Mouse (Mus musculus): ENCODE results near the gene Klf12. TPM values are rescaled to one million over a fixed set of nuclear protein-coding genes. Genes with fewer than 3 reads are reported as not detected.

Gene Klf12
- total and polyA plus RNA-seq, 2 experiments: 20.7 to 29.2 TPM

DNA sequence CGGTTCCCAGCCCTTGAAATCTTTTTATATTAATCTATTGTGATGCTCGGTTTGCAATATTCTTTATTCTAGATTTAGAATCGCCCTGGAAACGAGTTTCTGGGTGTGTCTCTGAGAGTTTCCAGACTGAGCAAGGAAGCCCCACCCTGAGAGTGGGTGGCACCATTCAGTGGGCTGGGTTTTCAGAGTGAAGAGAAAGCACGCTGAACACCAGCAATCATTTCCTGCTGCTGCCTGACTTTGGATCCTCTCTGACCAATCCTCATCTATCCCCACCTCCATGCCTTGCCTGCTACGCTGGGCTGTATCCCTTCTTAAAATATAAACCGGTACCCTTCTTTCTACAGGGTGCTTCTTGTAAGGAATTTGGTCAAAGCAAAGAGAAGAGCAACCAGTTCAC is 71.4 kb downstream of the Klf12 start:
- H3K9ac ChIP-seq (ENCODE audit: low read depth, low read length): no peak overlapping the region
- no peak overlapping the region for H3K27ac ChIP-seq (replicated peaks; ENCODE audit: insufficient read depth, low read depth, low read length)
- peaks cover 5% of the 10 kb centered on the region for H3K4me1 ChIP-seq (ENCODE audit: control insufficient read depth, insufficient read depth, low read length)
- no peak overlapping the region for H3K4me3 ChIP-seq (ENCODE audit: insufficient read depth, low read depth, low read length)
- TF ChIP-seq CTCF (IDR thresholded peaks at IDR 0.05; ENCODE audit: low read depth, low read length) (no peak), POLR2A (IDR thresholded peaks at IDR 0.05; ENCODE audit: extremely low read depth, insufficient read depth, low read length) (no peak)
- DNase-seq (ENCODE audit: extremely low read depth, low read depth, low spot score): no peak
- no peaks in the 10 kb centered on the region for H3K36me3 ChIP-seq (ENCODE audit: control insufficient read depth, insufficient read depth, low read length)
- WGBS: 78% methylated on average over 7 of the region's 7 CpGs
- no peaks in the 10 kb centered on the region for H3K27me3 ChIP-seq (ENCODE audit: control insufficient read depth, insufficient read depth, low read length)
- peaks cover 16% of the 10 kb centered on the region; the same call in 1 of the 2 replicates for H3K79me2 ChIP-seq (ENCODE audit: control insufficient read depth, insufficient read depth, low read length)

DNA sequence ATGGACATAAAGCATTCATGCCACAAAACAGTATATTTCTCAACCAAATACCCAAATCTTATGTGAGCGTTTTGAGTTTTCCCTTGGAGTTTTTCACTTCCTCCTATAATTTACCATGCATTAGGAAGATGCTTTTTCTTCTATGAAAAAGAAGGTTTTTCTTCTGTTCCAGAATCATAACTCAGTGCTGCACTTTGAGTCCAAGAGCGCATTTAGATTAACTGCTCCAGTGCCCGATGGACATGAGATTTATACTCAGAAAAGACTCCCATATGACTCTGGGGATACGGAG is 72.7 kb downstream of the Klf12 start:
- WGBS: 96% methylated on average over 4 of the region's 4 CpGs
- peaks cover 5% of the 10 kb centered on the region for H3K4me1 ChIP-seq (ENCODE audit: control insufficient read depth, insufficient read depth, low read length)
- DNase-seq (ENCODE audit: extremely low read depth, low read depth, low spot score): no peak
- H3K9ac ChIP-seq (ENCODE audit: low read depth, low read length): no peak overlapping the region
- no peaks in the 10 kb centered on the region for H3K27me3 ChIP-seq (ENCODE audit: control insufficient read depth, insufficient read depth, low read length)
- H3K79me2 ChIP-seq (ENCODE audit: control insufficient read depth, insufficient read depth, low read length): peaks cover 11% of the 10 kb centered on the region; the same call in 1 of the 2 replicates
- TF ChIP-seq POLR2A (IDR thresholded peaks at IDR 0.05; ENCODE audit: extremely low read depth, insufficient read depth, low read length) (no peak), CTCF (IDR thresholded peaks at IDR 0.05; ENCODE audit: low read depth, low read length) (no peak)
- no peaks in the 10 kb centered on the region for H3K36me3 ChIP-seq (ENCODE audit: control insufficient read depth, insufficient read depth, low read length)
- H3K27ac ChIP-seq (replicated peaks; ENCODE audit: insufficient read depth, low read depth, low read length): no peak overlapping the region
- H3K4me3 ChIP-seq (ENCODE audit: insufficient read depth, low read depth, low read length): no peak overlapping the region

DNA sequence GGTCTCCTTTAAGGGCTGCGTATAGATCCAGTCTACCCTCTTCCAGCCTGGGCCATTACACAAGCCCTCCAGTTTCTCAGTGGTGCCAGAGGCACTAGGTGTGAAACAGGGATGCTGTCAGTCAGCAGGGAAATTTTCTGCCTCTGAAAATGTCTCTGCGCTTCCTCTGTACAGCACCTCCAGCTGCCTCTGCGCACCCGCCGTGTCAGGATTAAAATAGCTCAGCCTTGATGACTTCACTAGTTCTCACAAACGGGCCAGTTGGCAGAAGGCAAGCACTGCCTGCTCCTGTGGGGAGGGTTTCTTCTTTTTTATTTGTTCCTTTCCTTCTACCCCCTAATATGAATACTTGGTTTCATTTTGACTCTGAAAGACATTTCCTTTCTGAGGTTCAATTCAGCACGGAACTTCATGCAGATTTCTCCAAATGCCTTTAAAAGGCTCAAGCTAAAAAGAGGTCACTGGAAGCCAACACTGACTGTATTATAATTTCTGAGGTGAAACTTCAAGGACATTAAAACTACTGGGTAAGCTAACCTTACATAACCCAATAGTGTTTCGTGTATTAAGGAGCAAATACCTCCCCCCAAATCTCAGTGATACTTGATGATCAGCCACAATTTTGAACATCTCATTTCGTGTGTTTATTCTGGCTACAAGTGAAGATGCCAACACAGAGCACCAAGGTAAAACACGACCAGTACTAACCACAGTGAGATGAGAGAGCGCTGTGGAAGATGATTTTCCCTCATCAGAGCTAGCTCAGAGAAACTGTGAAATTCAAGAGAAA is 73.2 kb downstream of the Klf12 start:
- WGBS: 56% methylated on average over 11 of the region's 11 CpGs

DNA sequence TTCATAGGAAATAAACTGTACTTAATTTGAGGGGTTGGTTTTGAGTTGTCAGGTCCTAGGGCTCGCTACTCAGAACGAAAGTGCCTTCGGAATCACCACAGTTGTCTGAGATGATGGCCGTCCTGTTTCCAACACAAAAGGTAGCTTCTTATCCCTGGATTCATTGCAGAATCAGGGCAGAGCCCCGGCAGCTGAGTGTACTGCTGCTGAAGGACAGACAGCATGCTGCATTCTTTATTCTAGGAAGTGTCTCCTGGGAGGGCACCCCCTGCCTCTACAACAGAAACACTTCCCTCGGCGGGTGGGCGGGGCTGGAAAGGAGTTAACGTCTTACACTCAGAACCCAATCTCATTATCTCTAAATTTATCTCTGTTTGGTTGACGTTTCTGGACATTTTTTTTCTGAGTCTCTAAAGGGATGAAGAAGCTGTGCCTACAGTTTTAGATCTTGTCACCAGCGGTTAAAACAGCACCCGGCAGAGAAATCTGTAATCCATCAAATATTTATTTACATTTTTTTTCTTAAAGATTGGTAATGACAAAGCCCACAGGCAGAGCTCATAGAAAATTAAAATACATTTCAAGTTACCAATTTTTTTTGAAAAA is 74.6 kb downstream of the Klf12 start:
- no peak for DNase-seq (ENCODE audit: extremely low read depth, low read depth, low spot score)
- Histone ChIP-seq H3K27me3 (ENCODE audit: control insufficient read depth, insufficient read depth, low read length) (no peaks in the 10 kb centered on the region), H3K4me1 (ENCODE audit: control insufficient read depth, insufficient read depth, low read length) (peaks cover 12% of the 10 kb centered on the region), H3K9ac (ENCODE audit: low read depth, low read length) (no peak overlapping the region), H3K36me3 (ENCODE audit: control insufficient read depth, insufficient read depth, low read length) (no peaks in the 10 kb centered on the region), H3K79me2 (ENCODE audit: control insufficient read depth, insufficient read depth, low read length) (peaks cover 16% of the 10 kb centered on the region; the same call in 1 of the 2 replicates), H3K27ac (replicated peaks; ENCODE audit: insufficient read depth, low read depth, low read length) (no peak overlapping the region), H3K4me3 (ENCODE audit: insufficient read depth, low read depth, low read length) (no peak overlapping the region)
- TF ChIP-seq POLR2A (IDR thresholded peaks at IDR 0.05; ENCODE audit: extremely low read depth, insufficient read depth, low read length): no peak
- 83% methylated on average over 12 of the region's 12 CpGs for WGBS

More for the DNA sequence above, 73.2 kb downstream of the Klf12 start:
- peaks cover 12% of the 10 kb centered on the region; the same call in 1 of the 2 replicates for H3K79me2 ChIP-seq (ENCODE audit: control insufficient read depth, insufficient read depth, low read length)
- peak; percentile 45 for DNase-seq (ENCODE audit: extremely low read depth, low read depth, low spot score)
- no peak for TF ChIP-seq POLR2A (IDR thresholded peaks at IDR 0.05; ENCODE audit: extremely low read depth, insufficient read depth, low read length)
- no peak for TF ChIP-seq CTCF (IDR thresholded peaks at IDR 0.05; ENCODE audit: low read depth, low read length)
- H3K27ac ChIP-seq (replicated peaks; ENCODE audit: insufficient read depth, low read depth, low read length): no peak overlapping the region
- peaks cover 10% of the 10 kb centered on the region for H3K4me1 ChIP-seq (ENCODE audit: control insufficient read depth, insufficient read depth, low read length)
- H3K27me3 ChIP-seq (ENCODE audit: control insufficient read depth, insufficient read depth, low read length): no peaks in the 10 kb centered on the region
- no peaks in the 10 kb centered on the region for H3K36me3 ChIP-seq (ENCODE audit: control insufficient read depth, insufficient read depth, low read length)
- H3K4me3 ChIP-seq (ENCODE audit: insufficient read depth, low read depth, low read length): no peak overlapping the region
- H3K9ac ChIP-seq (ENCODE audit: low read depth, low read length): no peak overlapping the region

DNA sequence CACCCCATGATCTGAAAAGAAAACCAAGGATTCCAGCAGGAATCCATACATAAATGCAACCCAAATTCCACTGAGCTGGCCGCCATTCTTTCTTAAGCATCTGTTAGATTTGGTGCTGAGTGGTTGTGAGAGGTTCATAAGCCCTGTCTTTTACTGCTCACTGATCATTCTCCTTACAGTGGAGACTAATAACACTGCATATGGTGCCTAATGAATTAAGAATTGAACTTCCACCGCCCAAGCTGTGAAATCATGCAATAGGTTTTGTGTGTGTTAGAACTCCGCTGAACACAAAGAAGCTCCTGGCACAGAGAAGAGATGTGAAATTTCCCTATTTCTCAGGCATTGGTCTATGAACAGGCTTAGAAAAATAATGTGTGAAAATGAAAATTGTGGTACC is 77.4 kb downstream of the Klf12 start:
- H3K79me2 ChIP-seq (ENCODE audit: control insufficient read depth, insufficient read depth, low read length): peaks cover 10% of the 10 kb centered on the region; the same call in 1 of the 2 replicates
- no peaks in the 10 kb centered on the region for H3K36me3 ChIP-seq (ENCODE audit: control insufficient read depth, insufficient read depth, low read length)
- H3K27ac ChIP-seq (replicated peaks; ENCODE audit: insufficient read depth, low read depth, low read length): no peak overlapping the region
- H3K9ac ChIP-seq (ENCODE audit: low read depth, low read length): no peak overlapping the region
- H3K4me1 ChIP-seq (ENCODE audit: control insufficient read depth, insufficient read depth, low read length): peaks cover 12% of the 10 kb centered on the region
- no peak overlapping the region for H3K4me3 ChIP-seq (ENCODE audit: insufficient read depth, low read depth, low read length)
- no peak for DNase-seq (ENCODE audit: extremely low read depth, low read depth, low spot score)
- TF ChIP-seq CTCF (IDR thresholded peaks at IDR 0.05; ENCODE audit: low read depth, low read length) (no peak), POLR2A (IDR thresholded peaks at IDR 0.05; ENCODE audit: extremely low read depth, insufficient read depth, low read length) (no peak)
- whole genome bisulfite sequencing: 97% methylated on average over 3 of the region's 3 CpGs
- H3K27me3 ChIP-seq (ENCODE audit: control insufficient read depth, insufficient read depth, low read length): no peaks in the 10 kb centered on the region

- Histone ChIP-seq H3K4me1 (ENCODE audit: control insufficient read depth, insufficient read depth, low read length) (peaks cover 12% of the 10 kb centered on the region), H3K4me3 (ENCODE audit: insufficient read depth, low read depth, low read length) (no peak overlapping the region), H3K36me3 (ENCODE audit: control insufficient read depth, insufficient read depth, low read length) (no peaks in the 10 kb centered on the region), H3K9ac (ENCODE audit: low read depth, low read length) (no peak overlapping the region), H3K27ac (replicated peaks; ENCODE audit: insufficient read depth, low read depth, low read length) (0 out of 2 replicates have a peak overlapping the region, but pooled peaks have one; percentile 25), H3K79me2 (ENCODE audit: control insufficient read depth, insufficient read depth, low read length) (peaks cover 10% of the 10 kb centered on the region; the same call in 1 of the 2 replicates), H3K27me3 (ENCODE audit: control insufficient read depth, insufficient read depth, low read length) (no peaks in the 10 kb centered on the region)
- DNase-seq (ENCODE audit: extremely low read depth, low read depth, low spot score): peak; percentile 58
- WGBS: 48% methylated on average over 3 of the region's 3 CpGs
- no peak for TF ChIP-seq CTCF (IDR thresholded peaks at IDR 0.05; ENCODE audit: low read depth, low read length)
- no peak for TF ChIP-seq POLR2A (IDR thresholded peaks at IDR 0.05; ENCODE audit: extremely low read depth, insufficient read depth, low read length)
Observed at GRCm38 (mm10) chr14:100206207-100206606, 78.3 kb downstream of the Klf12 start.
